Mouse (Mus musculus) 416B (cell line): Measurements from ENCODE around the gene Gm45261.

Experiments
- DNase-seq: peaks from one replicate; pipeline ENCODE4 v3.0.0; 2011; ENCODE audit warnings: low read depth

Gene Gm45261

DNA sequence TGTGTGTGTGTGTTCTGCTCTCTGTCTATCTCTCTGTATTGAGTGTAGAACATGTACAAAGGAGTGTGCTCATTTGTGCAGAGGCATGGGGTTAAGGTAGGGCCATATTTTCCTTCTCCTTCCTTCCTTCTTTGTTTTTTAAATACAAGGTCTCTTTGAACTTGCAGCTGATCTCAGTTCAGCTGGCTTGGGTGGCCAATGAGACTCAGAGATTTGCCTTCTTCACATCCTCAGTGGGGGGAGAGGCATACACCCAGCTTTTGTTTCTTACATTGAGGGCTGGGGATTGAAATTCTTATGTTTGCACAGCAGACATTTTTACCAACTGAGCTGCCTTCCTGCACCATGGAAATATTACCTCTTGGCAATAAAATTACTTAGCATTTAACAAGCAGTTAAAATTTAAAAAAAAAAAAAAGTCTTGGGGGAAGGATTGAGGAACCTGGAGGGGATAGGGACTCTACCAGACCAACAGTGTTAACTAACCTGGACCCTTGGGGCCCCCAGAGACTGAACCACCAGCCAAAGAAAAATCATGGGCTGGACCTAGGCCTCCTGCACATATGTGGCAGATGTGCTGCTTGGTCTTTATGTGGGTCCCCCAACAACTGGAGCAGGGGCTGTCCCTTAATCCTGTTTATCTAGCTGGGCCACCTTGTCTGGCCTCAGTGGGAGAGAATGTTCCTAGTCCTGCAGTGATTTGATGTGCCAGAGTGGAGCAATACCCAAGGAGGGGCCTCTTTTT, 50.8 kb downstream of the Gm45261 start:
- no peak for DNase-seq

DNA sequence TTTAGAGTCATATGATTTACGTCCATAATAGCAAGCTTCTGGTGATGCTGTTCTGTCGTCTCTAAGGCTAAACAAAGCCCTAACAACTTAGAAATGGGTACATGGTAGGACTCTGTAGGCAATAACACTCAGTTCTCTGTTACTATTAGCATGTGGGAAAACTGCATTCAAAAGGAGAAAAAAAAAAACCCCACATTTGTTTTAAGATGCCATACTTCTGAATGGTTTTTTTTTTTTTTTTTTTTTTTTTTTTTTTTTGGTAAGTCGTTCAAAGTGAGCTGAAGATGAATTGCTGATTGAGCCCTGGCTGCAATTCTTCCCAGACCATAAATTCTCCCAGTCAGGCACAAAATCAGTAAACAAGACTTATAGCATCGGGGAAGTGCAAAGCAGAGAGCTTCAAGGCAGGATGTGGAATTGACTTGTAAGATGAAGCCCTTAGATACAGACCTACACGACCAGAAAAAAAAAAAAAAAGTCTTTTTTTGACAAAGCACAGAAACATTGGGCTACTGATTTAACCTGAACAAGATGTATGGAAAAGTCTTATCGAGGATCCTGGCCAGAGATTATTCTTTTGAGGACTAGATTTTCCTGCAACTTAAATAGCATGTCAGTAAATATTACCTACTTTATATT, 51.7 kb downstream of the Gm45261 start:
- DNase-seq = peak; percentile 51

DNA sequence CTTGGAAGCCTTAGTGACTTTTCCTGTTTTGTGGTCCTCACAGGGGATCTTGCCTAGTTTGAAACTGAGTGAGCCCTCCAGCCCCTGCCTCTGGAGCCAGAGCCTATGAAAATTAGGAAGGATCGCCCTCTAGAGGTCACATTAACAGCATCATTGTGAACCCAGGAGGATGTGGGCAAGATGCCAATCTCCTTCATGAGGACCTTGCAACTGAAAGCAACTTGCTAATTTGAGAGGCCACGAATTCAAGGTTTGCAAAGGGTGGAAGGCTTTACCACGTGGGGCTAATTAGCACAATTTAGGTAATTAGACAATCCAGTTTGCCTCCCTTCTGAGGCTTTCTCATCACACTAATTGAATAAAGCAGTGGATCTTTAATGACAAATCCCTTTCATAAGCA, 52.7 kb downstream of the Gm45261 start:
- DNase-seq = peak; percentile 90

DNA sequence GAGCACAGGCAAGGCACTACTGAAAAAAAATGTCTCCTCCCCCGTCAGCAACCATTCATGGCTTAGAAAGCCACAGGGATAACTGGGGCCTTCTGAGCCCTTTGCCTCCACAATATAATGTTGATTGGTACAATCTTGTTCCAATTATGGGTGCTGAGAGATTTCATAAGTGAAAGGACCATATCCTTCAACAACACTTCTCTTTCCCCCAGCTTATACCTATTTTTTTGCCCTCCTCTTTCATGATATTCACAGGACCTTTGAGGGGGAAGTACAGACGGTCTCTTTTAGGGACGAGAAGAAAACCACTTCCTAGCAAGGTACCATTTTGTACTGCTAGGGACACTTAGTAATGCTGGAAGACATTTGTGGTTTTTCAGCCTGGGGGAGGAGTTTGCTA, 57.1 kb downstream of the Gm45261 start:
- no peak for DNase-seq

DNA sequence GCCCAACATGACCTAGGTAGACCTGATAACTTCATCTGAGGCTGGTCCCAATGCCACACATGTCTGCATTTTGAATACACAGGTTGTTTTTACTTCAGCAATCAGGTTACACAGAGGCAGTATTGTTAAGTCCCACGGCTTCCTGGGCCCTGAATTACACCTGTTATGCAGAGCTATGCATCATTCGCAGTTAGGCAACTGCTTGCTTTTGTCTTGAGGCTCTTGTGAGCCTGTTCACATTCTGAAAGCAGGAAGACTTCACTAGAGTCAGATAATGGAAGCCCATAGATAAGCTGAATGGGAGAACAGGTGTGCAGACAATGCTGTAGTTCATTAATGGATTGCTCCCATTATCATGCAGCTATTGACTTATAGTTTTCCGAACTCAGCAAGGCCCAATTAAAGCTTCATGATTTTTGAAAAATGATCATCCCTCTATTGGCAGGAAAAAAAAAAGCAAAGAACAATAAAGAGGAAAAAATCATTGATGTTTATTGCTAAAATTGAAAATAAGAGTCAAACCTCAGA, 57.8 kb downstream of the Gm45261 start:
- DNase-seq = no peak

DNA sequence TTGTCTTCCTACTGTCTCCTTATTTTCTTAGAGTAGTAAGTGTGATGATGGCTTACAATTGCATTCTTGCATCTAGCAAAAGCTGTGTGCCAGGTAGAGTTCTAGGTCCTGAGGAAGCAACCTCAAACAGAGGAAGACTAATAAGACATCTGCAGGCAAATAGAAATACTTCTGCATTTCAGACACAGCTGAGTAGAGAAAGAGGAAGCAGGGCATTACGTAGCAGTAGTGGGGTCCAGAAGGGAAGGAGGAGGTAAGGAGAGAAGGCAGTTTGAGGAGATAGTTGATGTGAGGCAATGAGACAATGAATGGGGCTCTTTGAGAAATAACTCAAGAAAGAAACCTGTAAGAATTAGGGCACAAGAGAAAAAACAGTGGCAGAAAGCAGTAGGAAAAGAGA, 59.3 kb downstream of the Gm45261 start:
- peak; percentile 77 for DNase-seq
